Mouse (Mus musculus): ENCODE measurements around the gene Tia1. TPM values are rescaled to one million over a fixed set of nuclear protein-coding genes. Genes with fewer than 3 reads are reported as not detected.

Tia1 gene
- 45.2 and 46.2 TPM in 2 replicates for polyA plus RNA-seq (2016; fragmentation: Nextera tagmentation; extraction: Ambion mirVana)

DNA sequence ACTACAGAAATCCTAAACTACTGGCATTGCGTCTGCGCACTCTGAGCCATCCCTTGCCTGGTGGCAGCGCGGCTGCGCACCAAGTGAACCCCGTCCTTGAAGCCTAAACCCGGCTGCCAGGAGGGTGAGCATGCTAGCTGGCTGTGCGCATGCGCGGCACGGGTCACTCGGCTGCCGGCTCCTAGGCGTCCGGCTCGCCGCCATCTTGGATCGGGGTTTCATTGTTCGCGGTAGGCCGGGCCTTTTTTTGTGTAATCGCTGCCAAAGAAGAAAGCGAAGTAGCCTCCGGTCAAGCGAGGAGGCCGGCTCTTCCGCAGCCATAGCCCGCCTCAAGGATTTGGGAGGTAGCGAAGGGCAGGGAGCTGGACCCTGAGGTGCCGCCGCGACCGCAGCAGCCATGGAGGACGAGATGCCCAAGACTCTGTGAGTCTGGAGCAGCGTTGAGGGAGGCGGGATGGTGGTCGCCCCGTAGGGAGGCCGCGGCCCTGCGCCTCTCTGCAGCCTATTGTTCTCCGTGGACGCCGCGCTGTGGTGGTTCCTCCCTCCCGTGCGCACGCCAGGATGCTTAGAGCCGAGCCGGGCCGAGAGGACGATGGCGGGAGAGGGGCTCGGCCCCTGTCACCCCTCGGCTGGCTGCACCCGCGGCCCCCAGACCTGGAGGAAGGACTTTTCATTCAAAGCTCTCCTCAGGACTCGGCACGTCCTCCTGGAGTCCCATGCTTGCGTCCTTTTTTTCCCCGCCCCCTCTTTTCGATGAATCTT, at the start of gene Tia1:
Tia1 (plus strand) TSS at position 120 of the 762 bp plus-strand sequence.
- Histone ChIP-seq H3K9me3 (replicated peaks) (no peaks in the 10 kb centered on the region), H3K27ac (peak within 1 kb of the TSS; percentile 96), H3K36me3 (peaks cover 25% of the 10 kb centered on the region), H3K4me2 (peak within 1 kb of the TSS; percentile 80), H3K4me1 (peaks cover 41% of the 10 kb centered on the region), H3K27me3 (replicated peaks) (no peaks in the 10 kb centered on the region), H3K4me3 (peak within 1 kb of the TSS; percentile 98), H3K9ac (peak within 1 kb of the TSS; percentile 96)
- peak; percentile 95 for ATAC-seq
- WGBS (ENCODE audit: insufficient replicate concordance): under 1% methylated on average over 62 of the region's 62 CpGs

DNA sequence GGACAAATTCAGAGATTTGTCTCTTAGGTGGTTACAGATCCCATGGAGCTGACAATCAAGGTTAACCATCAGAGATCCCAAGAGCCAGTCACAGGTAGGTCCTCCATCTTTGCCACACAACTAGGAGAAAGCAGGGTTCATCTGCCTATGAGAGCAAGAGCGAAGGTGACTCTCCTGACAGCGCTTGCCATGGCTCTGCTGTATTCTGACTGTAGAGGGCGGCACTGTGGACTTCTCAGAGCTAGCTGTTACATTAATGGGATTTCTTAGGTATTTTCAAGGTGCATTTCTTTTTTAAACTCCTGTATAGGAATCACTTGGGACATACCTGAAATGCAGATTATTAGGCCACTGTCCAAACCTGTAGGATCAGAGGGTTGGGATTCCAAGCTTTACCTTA, 49.1 kb upstream of the Tia1 start:
- Histone ChIP-seq H3K27me3 (replicated peaks) (no peaks in the 10 kb centered on the region), H3K36me3 (no peaks in the 10 kb centered on the region), H3K4me3 (no peak overlapping the region), H3K4me2 (no peak overlapping the region), H3K27ac (no peak overlapping the region), H3K4me1 (no peaks in the 10 kb centered on the region), H3K9me3 (replicated peaks) (no peaks in the 10 kb centered on the region), H3K9ac (no peak overlapping the region)
- ATAC-seq: no peak
- WGBS (ENCODE audit: insufficient replicate concordance): 61% methylated on average over 3 of the region's 3 CpGs

- no peak overlapping the region for H3K4me2 ChIP-seq
- no peak overlapping the region for H3K9ac ChIP-seq
- ATAC-seq: no peak
- H3K9me3 ChIP-seq (replicated peaks): no peaks in the 10 kb centered on the region
- no peaks in the 10 kb centered on the region for H3K36me3 ChIP-seq
- 52% methylated on average over 9 of the region's 9 CpGs for WGBS (ENCODE audit: insufficient replicate concordance)
- H3K27me3 ChIP-seq (replicated peaks): no peaks in the 10 kb centered on the region
- H3K27ac ChIP-seq: no peak overlapping the region
- no peak overlapping the region for H3K4me3 ChIP-seq
- H3K4me1 ChIP-seq: no peaks in the 10 kb centered on the region
Measured at GRCm38 (mm10) chr6:86356956-86357355, 47.1 kb upstream of the Tia1 start.

DNA sequence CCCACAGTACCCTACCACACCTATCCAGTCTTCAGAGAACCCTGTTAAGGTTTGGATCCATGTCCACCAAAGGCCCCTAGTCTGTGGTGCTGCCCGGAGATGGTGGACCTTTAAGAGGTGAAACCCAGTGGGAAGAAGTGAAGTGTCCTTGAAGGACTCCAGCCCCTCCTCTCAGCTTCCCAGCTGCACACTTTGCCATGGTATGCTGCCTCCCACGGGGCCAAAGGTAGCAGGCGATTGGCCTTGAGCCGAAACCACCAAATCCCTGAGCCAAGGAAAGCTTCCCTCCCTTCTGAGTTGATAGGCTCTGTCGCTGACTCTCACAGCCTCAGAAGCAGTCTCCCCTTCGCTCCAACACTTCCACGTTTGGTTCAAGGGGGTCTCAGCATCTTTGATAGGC, 43.3 kb upstream of the Tia1 start:
- Histone ChIP-seq H3K4me2 (no peak overlapping the region), H3K9me3 (replicated peaks) (no peaks in the 10 kb centered on the region), H3K27me3 (replicated peaks) (no peaks in the 10 kb centered on the region), H3K4me1 (0 out of 2 replicates have a peak, but pooled peaks cover 4% of the 10 kb centered on the region), H3K36me3 (no peaks in the 10 kb centered on the region), H3K4me3 (no peak overlapping the region), H3K9ac (no peak overlapping the region), H3K27ac (no peak overlapping the region)
- no peak for ATAC-seq
- WGBS (ENCODE audit: insufficient replicate concordance): 55% methylated on average over 7 of the region's 7 CpGs

DNA sequence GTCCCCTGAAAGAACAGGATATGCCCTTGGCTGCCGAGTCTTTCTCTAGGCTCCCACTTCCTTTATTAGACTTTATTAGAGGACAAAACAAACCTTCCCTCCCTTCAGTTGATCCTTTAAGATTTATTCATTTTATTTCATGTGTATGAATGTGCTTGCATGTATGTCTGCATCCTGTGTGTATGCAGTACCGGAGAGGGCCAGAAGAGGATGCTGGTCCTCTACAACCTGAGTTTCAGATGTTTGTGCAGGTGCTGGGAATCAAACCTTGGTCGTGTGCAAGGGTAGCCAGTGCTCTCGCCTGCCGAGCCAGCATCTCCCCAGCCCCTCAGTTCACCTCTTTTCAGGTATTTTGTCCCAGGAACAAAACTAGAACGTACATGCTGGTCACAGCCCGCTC, 42.6 kb upstream of the Tia1 start:
- Histone ChIP-seq H3K4me3 (no peak overlapping the region), H3K4me1 (peaks cover 11% of the 10 kb centered on the region), H3K27me3 (replicated peaks) (no peaks in the 10 kb centered on the region), H3K4me2 (no peak overlapping the region), H3K9ac (no peak overlapping the region), H3K36me3 (no peaks in the 10 kb centered on the region), H3K27ac (no peak overlapping the region), H3K9me3 (replicated peaks) (no peaks in the 10 kb centered on the region)
- WGBS (ENCODE audit: insufficient replicate concordance): 75% methylated on average over 7 of the region's 7 CpGs
- no peak for ATAC-seq

DNA sequence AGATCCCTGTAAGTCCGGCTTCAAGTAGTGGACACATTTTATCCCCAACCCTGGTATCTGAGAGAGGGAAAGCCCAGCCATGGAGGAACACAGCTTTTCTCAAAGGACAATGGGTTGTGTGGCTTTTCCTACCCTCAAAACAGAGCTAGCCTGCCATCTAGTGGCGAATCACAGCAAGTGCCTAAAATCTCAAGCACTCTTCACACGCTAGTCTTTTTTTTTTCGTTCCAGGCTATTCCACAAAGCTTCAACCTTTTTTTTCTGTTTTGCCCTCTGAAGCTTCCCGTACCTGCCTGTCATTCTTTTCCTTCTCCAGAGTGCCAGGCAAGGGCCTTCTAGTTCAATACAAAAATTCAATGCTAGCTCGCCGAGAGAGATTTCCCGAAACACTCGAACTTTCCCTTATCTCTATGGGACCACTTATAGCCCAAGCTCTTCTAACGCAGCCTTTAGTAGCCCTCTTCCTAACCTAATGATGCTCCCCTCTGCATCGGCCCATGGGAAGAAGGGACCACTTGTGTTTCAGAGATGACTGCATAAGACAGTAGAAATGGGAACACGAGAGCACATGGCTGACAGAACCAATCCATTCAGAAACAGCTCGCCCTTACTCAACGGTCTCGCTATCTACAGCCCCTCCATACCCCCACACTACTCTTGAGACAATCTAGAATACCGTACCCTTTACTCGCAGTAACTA, 39.4 kb upstream of the Tia1 start:
- H3K4me3 ChIP-seq: peak overlapping the region; percentile 74

GRCm38 (mm10) chr6:86365371-86366124, 38.5 kb upstream of the Tia1 start, which contains the start of gene Fam136a:
TSS of gene Fam136a (plus strand) at chr6:86365646.
- H3K4me3 ChIP-seq: peak within 1 kb of the TSS; percentile 74
- H3K4me1 ChIP-seq: peaks cover 36% of the 10 kb centered on the region

More for the DNA sequence above, 39.4 kb upstream of the Tia1 start:
- 0 out of 2 replicates have a peak, but pooled peaks have one; percentile 13 for ATAC-seq
- Histone ChIP-seq H3K9ac (peak overlapping the region; percentile 83), H3K27ac (peak overlapping the region; percentile 45), H3K9me3 (replicated peaks) (no peaks in the 10 kb centered on the region), H3K27me3 (replicated peaks) (no peaks in the 10 kb centered on the region), H3K4me1 (peaks cover 31% of the 10 kb centered on the region), H3K36me3 (peaks cover 20% of the 10 kb centered on the region), H3K4me2 (peak overlapping the region; percentile 82)
- under 1% methylated on average over 17 of the region's 17 CpGs for WGBS (ENCODE audit: insufficient replicate concordance)

DNA sequence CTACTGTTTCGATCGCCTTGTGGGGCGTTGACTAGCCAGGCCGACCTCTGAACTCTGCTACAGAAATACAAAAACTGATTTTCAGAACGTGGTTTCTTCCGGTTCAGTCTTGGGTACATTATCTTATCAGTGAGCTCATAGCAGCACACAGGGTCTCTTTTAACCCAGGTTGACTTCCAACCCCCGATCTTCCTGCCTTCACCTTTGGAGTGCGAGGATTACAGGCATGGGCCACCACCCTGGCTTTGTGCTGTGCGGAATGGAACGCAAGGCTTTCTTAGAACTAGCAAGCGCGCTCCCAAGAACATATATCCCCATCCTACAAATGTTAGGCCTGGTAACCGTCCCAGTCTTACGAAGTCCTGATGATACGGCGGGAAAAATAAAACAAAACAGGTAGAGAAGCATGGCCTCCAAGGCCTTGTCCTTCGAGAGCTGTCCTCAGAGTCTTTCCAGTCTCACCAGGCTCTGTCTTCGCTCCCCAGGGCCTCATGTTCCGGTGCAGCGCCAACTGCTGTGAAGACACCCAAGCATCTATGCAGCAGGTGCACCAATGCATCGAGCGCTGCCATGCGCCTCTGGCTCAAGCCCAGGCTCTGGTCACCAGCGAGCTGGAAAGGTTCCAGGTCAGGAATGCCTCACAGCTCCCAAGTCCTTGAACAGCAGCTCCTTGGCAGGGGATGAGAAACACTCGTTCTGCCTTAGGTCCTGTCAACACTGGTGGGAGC, 37.7 kb upstream of the Tia1 start:
- Histone ChIP-seq H3K27me3 (replicated peaks) (no peaks in the 10 kb centered on the region), H3K4me1 (peaks cover 41% of the 10 kb centered on the region), H3K4me3 (peak overlapping the region; percentile 74), H3K9me3 (replicated peaks) (no peaks in the 10 kb centered on the region), H3K4me2 (peak overlapping the region; percentile 82), H3K27ac (peak overlapping the region; percentile 79), H3K9ac (peak overlapping the region; percentile 83), H3K36me3 (peaks cover 21% of the 10 kb centered on the region)
- 35% methylated on average over 25 of the region's 25 CpGs for WGBS (ENCODE audit: insufficient replicate concordance)
- ATAC-seq: no peak

More at GRCm38 (mm10) chr6:86365371-86366124, 38.5 kb upstream of the Tia1 start, which contains the start of gene Fam136a:
- Histone ChIP-seq H3K9me3 (replicated peaks) (no peaks in the 10 kb centered on the region), H3K9ac (peak within 1 kb of the TSS; percentile 83), H3K4me2 (peak within 1 kb of the TSS; percentile 82), H3K27ac (peak within 1 kb of the TSS; percentile 79), H3K36me3 (peaks cover 21% of the 10 kb centered on the region), H3K27me3 (replicated peaks) (no peaks in the 10 kb centered on the region)
- ATAC-seq: peak; percentile 97
- under 1% methylated on average over 76 of the region's 76 CpGs for WGBS (ENCODE audit: insufficient replicate concordance)

DNA sequence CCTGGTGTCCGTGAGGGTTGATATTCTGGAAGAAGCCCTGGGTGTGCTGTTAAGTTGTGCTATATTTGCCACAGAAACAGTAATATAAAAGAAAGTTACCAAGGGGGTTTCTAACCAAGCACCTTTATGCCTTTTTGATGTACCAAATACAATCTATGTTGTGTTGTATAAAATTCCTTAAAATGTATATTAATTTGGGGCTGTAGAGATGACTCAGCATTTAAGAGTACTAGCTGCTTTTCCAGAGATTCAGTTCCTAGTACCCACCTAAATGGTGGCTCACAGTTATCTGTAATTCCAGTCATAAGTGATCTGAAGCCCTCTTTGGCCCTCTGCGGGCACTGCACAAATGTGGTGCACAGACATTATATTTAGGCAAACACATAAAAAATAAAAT, 37.2 kb upstream of the Tia1 start:
- H3K9me3 ChIP-seq (replicated peaks): no peaks in the 10 kb centered on the region
- H3K27ac ChIP-seq: peak overlapping the region; percentile 79
- H3K36me3 ChIP-seq: peaks cover 21% of the 10 kb centered on the region
- peak overlapping the region; percentile 74; the same call in 1 of the 2 replicates for H3K4me3 ChIP-seq
- H3K4me1 ChIP-seq: peaks cover 41% of the 10 kb centered on the region
- H3K27me3 ChIP-seq (replicated peaks): no peaks in the 10 kb centered on the region
- H3K9ac ChIP-seq: peak overlapping the region; percentile 83
- ATAC-seq: no peak
- 59% methylated on average over 2 of the region's 2 CpGs for WGBS (ENCODE audit: insufficient replicate concordance)
- H3K4me2 ChIP-seq: peak overlapping the region; percentile 82

DNA sequence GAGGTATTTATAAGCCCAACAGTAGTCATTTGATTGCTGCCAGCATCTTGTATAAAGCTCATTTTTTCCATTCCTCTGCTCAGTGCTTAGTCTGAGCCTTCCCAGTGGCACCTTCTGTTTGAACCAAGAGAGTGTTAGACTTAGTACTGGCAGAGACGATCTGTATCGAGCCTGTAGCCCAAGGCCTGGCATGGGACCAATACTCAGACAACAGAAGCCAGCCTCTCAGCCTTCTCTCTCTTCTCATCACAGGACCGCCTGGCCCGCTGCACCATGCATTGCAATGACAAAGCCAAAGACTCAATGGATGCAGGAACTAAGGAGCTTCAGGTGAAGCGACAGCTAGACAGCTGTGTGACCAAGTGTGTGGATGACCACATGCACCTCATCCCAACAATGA, 35.5 kb upstream of the Tia1 start:
- whole genome bisulfite sequencing (ENCODE audit: insufficient replicate concordance): 79% methylated on average over 5 of the region's 5 CpGs

GRCm38 (mm10) chr6:86370093-86370713, 33.8 kb upstream of the Tia1 start:
- no peaks in the 10 kb centered on the region for H3K9me3 ChIP-seq (replicated peaks)
- H3K27ac ChIP-seq: peak overlapping the region; percentile 89
- H3K4me1 ChIP-seq: peaks cover 59% of the 10 kb centered on the region
- ATAC-seq: no peak
- 49% methylated on average over 3 of the region's 3 CpGs for WGBS (ENCODE audit: insufficient replicate concordance)
- no peaks in the 10 kb centered on the region for H3K27me3 ChIP-seq (replicated peaks)
- H3K4me2 ChIP-seq: peak overlapping the region; percentile 85
- peaks cover 42% of the 10 kb centered on the region for H3K36me3 ChIP-seq
- peak overlapping the region; percentile 94 for H3K4me3 ChIP-seq
- H3K9ac ChIP-seq: peak overlapping the region; percentile 86

More for the DNA sequence above, 35.5 kb upstream of the Tia1 start:
- Histone ChIP-seq H3K4me1 (peaks cover 57% of the 10 kb centered on the region), H3K27ac (no peak overlapping the region), H3K27me3 (replicated peaks) (no peaks in the 10 kb centered on the region), H3K9ac (no peak overlapping the region), H3K36me3 (peaks cover 29% of the 10 kb centered on the region), H3K4me3 (no peak overlapping the region), H3K9me3 (replicated peaks) (no peaks in the 10 kb centered on the region), H3K4me2 (no peak overlapping the region)
- no peak for ATAC-seq
